Mouse (Mus musculus): Measurements from ENCODE around the gene Adgre1. TPM values are rescaled to one million over a fixed set of nuclear protein-coding genes. Genes with fewer than 3 reads are reported as not detected.
A peak's percentile ranks its signal among the peaks of the same experiment; 100 is the strongest.
"Not testable (repeated sequence)": the region's sequence is repeated elsewhere in the genome, so short reads cannot be mapped to it uniquely, and the experiment has no call there.

Adgre1 gene
- 1 to 10 TPM; 8.2 to 8.3 TPM for total RNA-seq (2021)
- long read RNA-seq, experiment 1, transcript Adgre1-202 (22 exons, 3,238 nt), result major isoform, 7 of 10 reads
- long read RNA-seq, experiment 1, partial matches to known transcripts, result 0 of 10 reads
- long read RNA-seq, experiment 1, other reads (novel, unspliced or antisense), result 2 of 10 reads
- long read RNA-seq, experiment 2, partial matches to known transcripts, result 0 of 5 reads
- long read RNA-seq, experiment 2, other reads (novel, unspliced or antisense), result 0 of 5 reads

DNA sequence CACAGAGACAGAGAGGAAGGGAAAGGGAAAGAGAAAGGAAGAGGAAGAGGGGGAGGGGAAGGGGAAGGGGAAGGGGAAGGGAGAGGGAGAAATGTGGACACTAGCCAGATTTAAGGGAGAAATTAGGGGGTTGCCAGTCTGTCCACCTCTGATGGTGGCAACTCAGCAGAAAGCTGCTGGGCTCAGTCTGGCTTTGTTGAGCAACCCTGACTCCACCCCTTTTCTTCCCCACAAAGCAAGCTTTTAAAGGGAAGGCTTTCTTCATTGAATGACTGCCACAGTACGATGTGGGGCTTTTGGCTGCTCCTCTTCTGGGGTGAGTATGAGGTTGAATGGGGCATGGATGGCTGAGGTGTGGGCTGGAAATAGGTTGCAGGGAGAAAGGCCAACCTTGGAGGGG, at the start of gene Adgre1:
Adgre1 (plus strand) TSS at position 251 of the 400 bp plus-strand sequence.
- DNase-seq, result no peak
- intact Hi-C loops (cut with DNase I), result no loop called here

- DNase-seq, result no peak
- intact Hi-C loops (cut with DNase I), result no loop called here
Measured at GRCm38 (mm10) chr17:57311801-57312200, 46.7 kb upstream of the Adgre1 start.

DNA sequence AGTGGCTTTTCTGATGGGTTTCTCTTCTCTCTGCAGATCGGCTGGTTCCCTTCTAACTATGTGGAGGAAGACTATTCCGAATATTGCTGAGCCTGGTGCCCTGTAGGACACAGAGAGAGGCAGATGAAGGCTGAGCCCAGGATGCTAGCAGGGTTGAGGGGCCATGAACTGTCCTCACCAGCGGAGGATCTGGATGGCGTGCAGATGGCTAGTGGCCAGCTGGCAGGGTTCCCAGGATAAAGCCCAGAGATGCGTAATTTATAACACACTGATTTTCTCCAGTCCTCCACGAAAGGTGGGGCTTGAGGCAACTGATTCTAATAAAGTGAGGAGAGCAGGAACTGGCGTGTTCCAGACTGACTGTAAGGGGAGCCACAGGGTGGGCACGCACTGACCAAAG, 30.9 kb upstream of the Adgre1 start:
- DNase-seq, result no peak
- intact Hi-C loops (cut with DNase I), result no loop called here

DNA sequence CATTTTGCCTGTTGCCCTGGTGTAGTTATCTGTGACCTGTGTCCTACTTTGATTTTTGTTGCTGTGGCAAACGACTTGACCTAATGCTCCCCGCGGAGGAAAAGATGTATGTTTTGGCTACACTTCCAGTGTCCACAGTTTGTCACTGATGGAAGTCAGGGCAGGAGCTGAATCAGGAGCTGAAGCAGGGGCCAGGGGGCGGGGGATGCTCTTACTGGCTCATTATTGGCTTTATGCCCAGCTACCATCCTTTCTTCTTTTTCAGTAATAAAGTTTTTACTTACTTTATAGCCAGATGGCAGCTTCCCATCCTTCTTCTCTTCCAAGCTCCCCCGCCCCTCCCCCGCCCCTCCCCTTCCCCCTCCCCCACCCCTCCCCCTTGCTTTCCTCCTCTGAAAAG, 29.5 kb upstream of the Adgre1 start:
- DNase-seq, result no peak
- intact Hi-C loops (cut with DNase I), result no loop called here

- DNase-seq, result no peak
- intact Hi-C loops (cut with DNase I), result loop anchor here (5.0 to 10.0 kb wide), 2 partner anchors 234 to 526 kb away; no protein-coding TSS in a partner anchor
Measured at GRCm38 (mm10) chr17:57330993-57331392, 27.5 kb upstream of the Adgre1 start.

DNA sequence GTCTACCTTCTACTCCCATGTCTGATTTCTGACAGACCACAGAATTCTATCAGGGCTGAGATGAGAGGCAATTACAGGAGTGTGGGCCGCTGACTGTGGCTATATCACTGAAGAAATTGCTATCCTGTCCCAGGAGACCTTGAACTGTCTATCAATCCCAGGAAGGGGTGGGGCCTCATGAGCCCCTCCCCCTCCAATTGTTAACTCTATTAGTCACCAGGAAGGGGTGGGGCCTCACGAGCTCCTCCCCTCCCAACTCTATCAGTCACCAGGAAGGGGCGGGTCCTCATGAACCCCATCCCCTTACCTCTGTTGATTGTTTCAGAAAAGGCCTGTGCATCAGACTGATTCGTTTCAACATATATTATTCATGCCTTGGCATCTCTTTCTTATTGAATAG, 26.2 kb upstream of the Adgre1 start:
- intact Hi-C loops (cut with DNase I), result loop anchor here (5.0 to 10.0 kb wide), 2 partner anchors 235 to 527 kb away; no protein-coding TSS in a partner anchor
- no peak for DNase-seq

DNA sequence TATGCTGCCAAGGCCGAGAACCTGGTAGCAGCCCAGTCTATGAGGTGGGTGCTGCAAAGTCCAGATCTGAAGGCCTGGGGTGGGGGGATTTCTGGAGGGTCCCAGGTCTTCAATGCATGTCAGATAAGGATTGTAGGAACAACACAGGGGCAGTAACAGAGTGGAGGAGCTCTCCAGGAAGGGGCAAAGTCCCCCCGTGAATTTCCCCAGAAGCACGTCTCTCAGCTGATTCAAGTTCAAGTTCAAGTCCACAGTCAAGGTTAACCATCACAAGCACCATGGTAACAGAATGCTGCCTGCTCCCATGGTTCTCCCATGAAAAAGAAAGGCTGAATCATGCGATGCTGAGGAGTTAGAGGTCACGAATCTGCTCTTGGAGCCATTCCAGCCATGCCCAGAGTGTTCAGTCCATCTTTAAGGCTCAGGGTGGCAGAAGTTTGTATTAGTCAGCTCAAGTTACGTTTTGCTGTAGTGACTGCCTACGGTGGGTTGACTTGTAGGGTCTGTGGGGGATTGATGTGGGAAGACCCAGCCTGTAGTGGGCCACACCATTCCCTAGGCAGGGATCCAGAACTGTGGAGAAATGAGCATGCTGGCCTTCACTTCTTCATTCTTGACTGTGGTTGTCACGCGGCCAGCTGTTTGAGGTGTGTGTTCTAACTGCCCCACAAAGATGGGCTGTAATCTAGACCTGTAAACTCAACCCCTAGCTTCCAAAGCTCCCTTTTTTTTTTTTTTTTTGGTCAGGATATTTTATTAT, 24.3 kb upstream of the Adgre1 start:
- intact Hi-C loops (cut with DNase I), result loop anchor here (1.0 to 10.0 kb wide), 5 partner anchors 57 to 529 kb away; partner anchors contain the start of gene Alkbh7
- DNase-seq, result no peak

- intact Hi-C loops (cut with DNase I), result loop anchor here (1.0 to 10.0 kb wide), 5 partner anchors 58 to 530 kb away; partner anchors contain the start of gene Alkbh7
- peak; percentile 87 to 92 for DNase-seq
Measured at GRCm38 (mm10) chr17:57334761-57335150, 23.7 kb upstream of the Adgre1 start.

GRCm38 (mm10) chr17:57335194-57335593, 23.3 kb upstream of the Adgre1 start:
- not testable (repeated sequence) for DNase-seq
- intact Hi-C loops (cut with DNase I), result loop anchor here (2.0 to 10.0 kb wide), 3 partner anchors 58 to 530 kb away; partner anchors contain the start of gene Alkbh7

DNA sequence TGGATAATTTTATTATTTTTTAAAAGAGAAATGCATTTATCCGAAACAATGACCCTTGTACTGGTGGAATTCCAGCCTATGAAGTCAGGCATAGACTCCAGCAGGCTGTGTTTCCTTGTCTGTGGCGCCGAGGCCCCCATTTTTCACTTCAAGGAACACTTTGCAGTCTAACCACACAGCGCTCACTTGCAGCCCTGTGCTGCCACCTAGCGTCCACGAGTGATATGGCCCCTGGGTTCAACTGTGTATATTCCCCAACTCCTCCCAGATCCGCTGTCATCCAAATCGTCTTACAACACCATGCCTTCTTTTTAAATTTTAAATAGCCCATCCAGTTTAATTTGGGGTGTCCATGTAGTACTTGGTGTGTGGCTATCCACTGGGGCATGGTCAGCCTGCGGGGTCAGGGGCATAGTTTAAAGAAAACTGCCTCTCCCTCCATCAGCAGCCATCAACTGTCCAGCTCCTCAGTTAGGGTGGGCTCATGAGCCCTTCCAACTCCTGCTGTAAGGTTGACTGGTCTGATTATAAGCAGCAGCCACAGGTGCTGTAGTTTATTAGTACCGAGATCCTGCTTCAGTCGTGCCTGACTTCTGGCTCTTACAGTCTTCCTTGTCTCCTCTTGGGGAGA, 22.7 kb upstream of the Adgre1 start:
- DNase-seq, result peak; percentile 89 to 93
- intact Hi-C loops (cut with DNase I), result loop anchor here (2.0 to 10.0 kb wide), 3 partner anchors 59 to 531 kb away; partner anchors contain the start of gene Alkbh7

DNA sequence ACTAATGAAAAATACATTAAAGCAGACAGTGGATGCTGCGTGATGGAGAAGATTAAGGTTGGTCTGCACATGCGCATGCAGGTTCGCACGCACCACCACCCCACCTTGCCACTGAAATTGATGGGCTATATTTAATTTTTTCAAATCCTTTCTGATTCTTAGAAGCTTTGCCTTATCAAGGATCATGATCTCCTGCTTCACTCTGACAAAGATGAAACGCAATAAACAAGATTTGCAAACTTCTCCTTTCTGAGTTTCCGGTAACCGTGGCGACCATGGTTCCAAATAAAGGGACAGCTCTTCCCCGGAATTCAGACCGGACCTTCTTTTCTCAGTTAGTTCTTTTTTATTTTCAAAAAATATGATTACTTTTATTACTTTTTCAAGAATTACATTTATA, 20.5 kb upstream of the Adgre1 start:
- intact Hi-C loops (cut with DNase I), result loop anchor here (10.0 kb wide), 1 partner anchor 533 kb away; no protein-coding TSS in a partner anchor
- no peak for DNase-seq

DNA sequence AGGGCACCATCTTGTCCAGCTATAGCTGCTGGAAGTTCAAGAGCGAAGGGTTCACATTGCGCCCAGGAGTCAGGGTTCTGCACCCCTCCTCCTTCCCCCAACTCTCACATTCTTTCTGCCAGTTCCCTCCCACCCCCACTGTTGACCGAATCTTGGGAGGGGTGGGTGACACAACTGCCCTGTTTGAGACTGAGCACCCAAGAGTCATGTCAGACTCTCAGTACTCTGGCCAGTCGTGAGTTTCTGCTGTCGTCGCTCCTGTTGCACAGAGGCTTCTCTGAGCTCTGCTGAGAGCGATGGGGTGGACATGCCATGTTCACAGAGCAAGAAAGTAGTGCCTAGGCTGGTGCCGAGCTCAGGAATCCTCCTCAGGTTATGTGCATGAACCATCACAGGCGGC, 19.2 kb upstream of the Adgre1 start:
- intact Hi-C loops (cut with DNase I), result loop anchor here (10.0 kb wide), 1 partner anchor 534 kb away; no protein-coding TSS in a partner anchor
- no peak for DNase-seq

GRCm38 (mm10) chr17:57341568-57341967, 16.9 kb upstream of the Adgre1 start:
- no peak for DNase-seq
- intact Hi-C loops (cut with DNase I), result no loop called here

DNA sequence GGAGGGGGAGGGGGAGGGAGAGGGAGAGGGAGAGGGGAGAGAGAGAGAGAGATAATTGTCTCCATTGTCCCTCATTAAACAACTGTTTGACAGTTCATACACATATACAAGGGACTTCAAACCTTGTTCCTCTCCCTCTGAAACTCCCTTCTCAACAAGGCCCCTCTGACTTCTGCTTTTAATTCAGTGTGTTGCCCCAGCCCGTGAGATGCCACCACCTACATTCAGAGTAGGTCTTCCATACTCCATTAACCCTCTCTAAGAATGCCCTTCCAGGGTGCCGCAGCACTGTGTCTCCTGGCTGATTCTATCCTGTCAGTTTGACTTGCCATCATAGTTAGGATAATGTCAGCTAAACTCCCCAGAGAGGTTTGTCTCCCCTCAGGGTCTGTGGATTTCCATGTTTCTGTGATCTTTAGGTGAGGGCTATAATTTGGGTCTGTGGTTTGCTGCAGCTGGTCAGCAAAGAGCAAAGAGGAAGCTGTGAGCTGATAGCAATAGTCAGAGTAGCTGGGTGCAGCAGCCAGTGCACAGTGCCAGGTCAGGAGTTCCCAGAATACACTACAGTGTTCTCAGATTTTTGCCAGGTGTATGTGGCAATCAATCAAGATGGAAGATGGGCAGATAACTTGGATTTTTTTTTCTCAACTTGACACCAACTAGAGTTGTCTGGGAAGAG, 14.3 kb upstream of the Adgre1 start:
- no peak for DNase-seq
- intact Hi-C loops (cut with DNase I), result no loop called here

GRCm38 (mm10) chr17:57347017-57347416, 11.5 kb upstream of the Adgre1 start:
- DNase-seq, result no peak
- intact Hi-C loops (cut with DNase I), result no loop called here

GRCm38 (mm10) chr17:57347781-57348180, 10.7 kb upstream of the Adgre1 start:
- intact Hi-C loops (cut with DNase I), result no loop called here
- no peak for DNase-seq

DNA sequence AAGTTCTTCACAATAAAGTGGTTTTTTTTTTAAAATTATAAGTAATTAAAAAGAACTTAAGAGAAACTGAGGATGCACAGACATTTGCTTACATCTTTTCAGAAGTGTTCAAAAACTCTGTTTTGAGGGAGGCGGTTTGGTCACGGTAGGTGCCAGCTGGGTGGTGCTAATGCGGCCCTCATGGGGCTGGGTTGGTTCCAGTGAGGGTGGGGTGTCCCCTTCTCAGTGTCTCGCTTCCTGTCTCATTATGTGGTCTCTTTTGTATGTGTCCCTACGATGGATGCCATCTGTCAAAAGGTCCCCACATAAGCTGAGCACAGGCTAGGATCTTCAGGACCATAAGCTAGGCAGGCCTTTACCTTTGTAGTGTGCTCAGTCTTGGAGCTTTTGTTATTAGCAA, 9.4 kb upstream of the Adgre1 start:
- no peak for DNase-seq
- intact Hi-C loops (cut with DNase I), result no loop called here

- intact Hi-C loops (cut with DNase I), result no loop called here
- no peak for DNase-seq
Measured at GRCm38 (mm10) chr17:57350212-57350611, 8.3 kb upstream of the Adgre1 start.

- no peak for DNase-seq
- intact Hi-C loops (cut with DNase I), result no loop called here
Measured at GRCm38 (mm10) chr17:57351107-57351506, 7.4 kb upstream of the Adgre1 start.

DNA sequence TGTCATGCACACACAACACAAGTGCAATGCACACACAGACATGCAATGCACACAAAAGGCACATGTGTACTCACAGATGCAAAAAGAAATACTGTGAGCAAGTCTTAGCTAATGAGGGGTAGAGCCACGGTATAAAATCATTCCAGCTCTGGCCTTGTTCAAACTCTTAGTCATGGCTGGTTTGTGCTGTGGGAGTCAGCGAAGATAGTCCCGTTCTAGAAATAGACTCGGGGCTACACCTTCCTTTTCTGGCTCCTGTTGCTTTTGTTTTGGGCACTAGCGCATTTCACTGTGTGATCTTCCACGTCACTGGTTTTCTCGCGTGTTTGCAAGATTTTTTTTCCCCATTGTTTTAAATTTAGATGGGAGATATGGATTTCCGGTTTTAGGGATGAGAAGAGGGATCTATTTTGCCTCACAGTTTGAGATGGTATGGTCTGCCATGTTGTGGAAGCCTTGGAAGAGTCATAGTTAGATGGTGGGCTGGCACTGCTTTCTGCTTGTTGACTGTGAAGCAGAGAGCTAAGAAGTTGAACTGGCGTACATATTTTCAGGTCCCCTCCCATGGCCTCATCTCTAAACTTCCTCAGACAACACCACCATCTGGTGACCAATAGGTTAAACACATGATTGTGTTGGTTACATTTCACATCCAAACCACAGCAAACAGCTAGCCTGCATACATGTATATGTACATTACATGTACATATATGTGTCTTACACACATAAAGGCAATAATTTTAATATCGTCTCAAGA, 1.2 kb downstream of the Adgre1 start:
- DNase-seq, result no peak
- intact Hi-C loops (cut with DNase I), result no loop called here

Data from heart, postnatal 14 days (tissue).